ENCODE assay signal across 7 mouse cellular contexts in the genomic region with DNA sequence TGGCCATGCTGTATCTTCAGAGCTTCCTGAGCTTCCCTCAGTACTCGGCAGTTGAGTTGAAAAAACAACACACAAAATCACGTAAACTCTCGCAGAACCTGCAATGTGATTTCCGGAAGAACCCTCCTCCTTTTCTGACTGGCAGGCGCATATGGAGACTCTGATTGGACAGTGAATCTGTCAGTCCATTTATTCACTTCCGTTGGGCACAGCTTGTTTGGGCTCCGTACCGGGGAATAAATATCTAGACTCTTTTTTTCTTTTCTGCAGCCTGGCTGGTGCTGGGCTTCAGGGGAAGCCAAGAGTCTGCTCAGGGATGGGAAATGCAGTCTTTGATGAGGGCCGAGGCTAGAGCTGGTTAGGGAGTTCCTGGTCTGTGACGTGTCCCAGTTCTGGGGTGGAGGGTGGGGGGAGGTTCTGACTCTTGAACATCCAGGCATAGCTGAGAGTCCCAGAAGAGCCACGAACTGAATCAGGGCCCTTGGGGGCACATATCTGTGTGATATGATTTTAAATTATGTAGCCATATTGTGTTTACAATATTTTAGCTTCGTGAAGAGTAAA. TPM values are rescaled to one million over a fixed set of nuclear protein-coding genes. Genes with fewer than 3 reads are reported as not detected.
A peak's percentile ranks its signal among the peaks of the same experiment; 100 is the strongest.
DNase-seq lines count a peak whose midpoint lies in the region; ATAC-seq and TF ChIP-seq lines count a peak whose summit lies in the region.
"Not testable (repeated sequence)": the region's sequence is repeated elsewhere in the genome, so short reads cannot be mapped to it uniquely, and the experiment has no call there.

A gene (minus strand): TSS at position 109 of the 564 bp plus-strand sequence.

- WGBS in bone marrow, adult 2 months: 48% methylated on average over 11 of the region's 12 CpGs
- WGBS in heart, embryonic 12.5 days: 26% methylated on average over 11 of the region's 12 CpGs
- 37% methylated on average over 11 of the region's 12 CpGs for WGBS in kidney, embryonic 15.5 days
- WGBS in limb, embryonic 13.5 days: 27% methylated on average over 11 of the region's 12 CpGs
- 36% methylated on average over 11 of the region's 12 CpGs for WGBS in midbrain, embryonic 14.5 days
- 40% methylated on average over 11 of the region's 12 CpGs for WGBS in small intestine, adult 2 months

- H3K4me2 ChIP-seq in heart, embryonic 12.5 days; limb, embryonic 13.5 days (replicated peaks): not testable (repeated sequence)
- peak within 1 kb of the TSS; percentile 25; the same call in 1 of the 2 replicates for H3K4me2 ChIP-seq in kidney, embryonic 15.5 days
- peak within 1 kb of the TSS; percentile 22; the same call in 1 of the 2 replicates for H3K4me2 ChIP-seq in midbrain, embryonic 14.5 days (ENCODE audit: low read length)

- peak; percentile 93 for ATAC-seq in erythroid progenitor cell, adult 5-6 weeks (replicated peaks; ENCODE audit: low FRiP score, poor library complexity, severe bottlenecking)
- peak; percentile 88 for ATAC-seq in heart, embryonic 12.5 days (ENCODE audit: insufficient number of reproducible peaks, low FRiP score)
- ATAC-seq in kidney, embryonic 15.5 days (replicated peaks; ENCODE audit: low FRiP score): peak; percentile 96
- ATAC-seq in limb, embryonic 13.5 days (ENCODE audit: low FRiP score, low read depth): peak; percentile 76
- peak; percentile 86 for ATAC-seq in midbrain, embryonic 14.5 days (ENCODE audit: low FRiP score, low TSS enrichment)

- not testable (repeated sequence) for H3K27me3 ChIP-seq in heart, embryonic 12.5 days (replicated peaks); kidney, embryonic 15.5 days; limb, embryonic 13.5 days; midbrain, embryonic 14.5 days (ENCODE audit: control insufficient read depth, insufficient read depth, low read length); small intestine, adult 2 months (ENCODE audit: control insufficient read depth, insufficient read depth, low read length)

- TF ChIP-seq CTCF in bone marrow, adult 2 months (IDR thresholded peaks at IDR 0.05; ENCODE audit: control insufficient read depth, insufficient read depth, low read length); small intestine, adult 2 months (IDR thresholded peaks at IDR 0.05; ENCODE audit: extremely low read depth, insufficient read length, insufficient replicate concordance, low read depth, low read length): not testable (repeated sequence)

- not testable (repeated sequence) for TF ChIP-seq POLR2A in bone marrow, adult 2 months (IDR thresholded peaks at IDR 0.05; ENCODE audit: borderline replicate concordance, control insufficient read depth, low read depth, low read length); small intestine, adult 2 months (IDR thresholded peaks at IDR 0.05; ENCODE audit: low read depth, low read length)

- peak within 1 kb of the TSS; percentile 54 for H3K4me3 ChIP-seq in bone marrow, adult 2 months (replicated peaks; ENCODE audit: control insufficient read depth, low read depth, low read length)
- H3K4me3 ChIP-seq in heart, embryonic 12.5 days: peak within 1 kb of the TSS; percentile 40
- H3K4me3 ChIP-seq in kidney, embryonic 15.5 days (replicated peaks): peak within 1 kb of the TSS; percentile 41
- peak within 1 kb of the TSS; percentile 34 for H3K4me3 ChIP-seq in limb, embryonic 13.5 days
- H3K4me3 ChIP-seq in midbrain, embryonic 14.5 days (replicated peaks; ENCODE audit: low read depth, low read length): not testable (repeated sequence)
- peak within 1 kb of the TSS; percentile 67 for H3K4me3 ChIP-seq in small intestine, adult 2 months (ENCODE audit: low read depth, low read length)

- H3K9me3 ChIP-seq in heart, embryonic 12.5 days (replicated peaks): peaks cover 13% of the 10 kb centered on the region; the same call in 1 of the 2 replicates
- H3K9me3 ChIP-seq in kidney, embryonic 15.5 days (replicated peaks); midbrain, embryonic 14.5 days (ENCODE audit: control insufficient read depth, low read length): not testable (repeated sequence)
- H3K9me3 ChIP-seq in limb, embryonic 13.5 days: peaks cover 16% of the 10 kb centered on the region; the same call in 1 of the 2 replicates

- not testable (repeated sequence) for H3K9ac ChIP-seq in heart, embryonic 12.5 days; kidney, embryonic 15.5 days; limb, embryonic 13.5 days; midbrain, embryonic 14.5 days (replicated peaks; ENCODE audit: low read length)

- H3K4me1 ChIP-seq in bone marrow, adult 2 months (ENCODE audit: control insufficient read depth, insufficient read depth, low read length); heart, embryonic 12.5 days (replicated peaks); kidney, embryonic 15.5 days; limb, embryonic 13.5 days; midbrain, embryonic 14.5 days (ENCODE audit: control insufficient read depth, insufficient read depth, low read length); small intestine, adult 2 months (ENCODE audit: control insufficient read depth, insufficient read depth, insufficient read length, low read length): not testable (repeated sequence)

- 0 out of 2 replicates have a peak within 1 kb of the TSS, but pooled peaks have one; percentile 21 for H3K27ac ChIP-seq in bone marrow, adult 2 months (ENCODE audit: control insufficient read depth, insufficient read depth, low read depth, low read length, poor library complexity)
- H3K27ac ChIP-seq in heart, embryonic 12.5 days (ENCODE audit: poor library complexity, severe bottlenecking); kidney, embryonic 15.5 days; limb, embryonic 13.5 days; midbrain, embryonic 14.5 days (replicated peaks; ENCODE audit: low read depth, low read length): not testable (repeated sequence)
- H3K27ac ChIP-seq in small intestine, adult 2 months (ENCODE audit: insufficient read depth, low read depth, low read length): peak within 1 kb of the TSS; percentile 62; the same call in 1 of the 2 replicates

- not testable (repeated sequence) for H3K36me3 ChIP-seq in heart, embryonic 12.5 days; kidney, embryonic 15.5 days; limb, embryonic 13.5 days; midbrain, embryonic 14.5 days (ENCODE audit: control insufficient read depth, insufficient read depth, low read length); small intestine, adult 2 months (ENCODE audit: control insufficient read depth, insufficient read depth, low read length)

- peak; percentile 71 for DNase-seq in midbrain, embryonic 14.5 days

RNA-seq across cellular contexts. Expression of the gene that starts here (rescaled TPM):
- 1.2 and 4.6 TPM in 2 replicates for polyA plus RNA-seq in bone marrow, adult 2 months (2011; ENCODE audit: insufficient read depth, insufficient read length, low replicate concordance, missing spikeins)
- 1.1 and 2.1 TPM in 2 replicates for total RNA-seq in erythroid progenitor cell, adult 5-6 weeks (2015; ENCODE audit: low replicate concordance)
- total RNA-seq in erythroid progenitor cell, adult 5-6 weeks (2017; ENCODE audit: low replicate concordance): 0.91 TPM in 1 of 2 replicates, not detected in the other
- 1.6 TPM in 2 replicates for polyA plus RNA-seq in heart, embryonic 12.5 days (2016; fragmentation: Nextera tagmentation; extraction: Ambion mirVana)
- polyA plus RNA-seq in kidney, embryonic 15.5 days (2015; fragmentation: Nextera tagmentation; extraction: Ambion mirVana): 3.3 and 3.5 TPM in 2 replicates
- 2.7 and 3.2 TPM in 2 replicates for polyA plus RNA-seq in limb, embryonic 13.5 days (2015; fragmentation: Nextera tagmentation; extraction: Ambion mirVana)
- 2.8 and 3.3 TPM in 2 replicates for polyA plus RNA-seq in midbrain, embryonic 14.5 days (2014; fragmentation: Nextera tagmentation; extraction: Ambion mirVana)
- polyA plus RNA-seq in small intestine, adult 2 months (2012; rRNA removed): 0.08 TPM in 1 of 2 replicates, not detected in the other
